Mouse (Mus musculus): ENCODE data around the gene Hpse2.

The Hpse2 gene

DNA sequence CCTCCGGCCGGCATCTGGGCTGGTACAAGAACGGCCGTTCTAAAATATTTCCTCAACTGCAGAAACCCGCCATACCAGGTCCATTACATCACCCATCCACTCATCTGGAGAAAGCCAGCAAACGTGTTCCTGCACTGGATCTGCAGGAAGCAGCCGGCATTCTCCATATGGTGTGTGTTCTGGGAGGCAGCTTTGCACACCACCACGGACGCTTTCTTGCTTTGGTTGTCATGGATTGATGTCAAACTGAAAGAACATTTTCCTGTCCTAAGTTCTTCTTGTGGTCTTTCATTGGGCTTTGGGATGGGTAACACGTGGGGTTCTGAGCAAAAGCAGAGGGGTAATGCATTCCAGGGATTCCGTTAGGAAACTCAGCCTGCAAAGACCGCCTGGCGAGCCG is 646.3 kb downstream of the Hpse2 start:
- DNase-seq (ENCODE audit: extremely low spot score, low read depth, low spot score): no peak

DNA sequence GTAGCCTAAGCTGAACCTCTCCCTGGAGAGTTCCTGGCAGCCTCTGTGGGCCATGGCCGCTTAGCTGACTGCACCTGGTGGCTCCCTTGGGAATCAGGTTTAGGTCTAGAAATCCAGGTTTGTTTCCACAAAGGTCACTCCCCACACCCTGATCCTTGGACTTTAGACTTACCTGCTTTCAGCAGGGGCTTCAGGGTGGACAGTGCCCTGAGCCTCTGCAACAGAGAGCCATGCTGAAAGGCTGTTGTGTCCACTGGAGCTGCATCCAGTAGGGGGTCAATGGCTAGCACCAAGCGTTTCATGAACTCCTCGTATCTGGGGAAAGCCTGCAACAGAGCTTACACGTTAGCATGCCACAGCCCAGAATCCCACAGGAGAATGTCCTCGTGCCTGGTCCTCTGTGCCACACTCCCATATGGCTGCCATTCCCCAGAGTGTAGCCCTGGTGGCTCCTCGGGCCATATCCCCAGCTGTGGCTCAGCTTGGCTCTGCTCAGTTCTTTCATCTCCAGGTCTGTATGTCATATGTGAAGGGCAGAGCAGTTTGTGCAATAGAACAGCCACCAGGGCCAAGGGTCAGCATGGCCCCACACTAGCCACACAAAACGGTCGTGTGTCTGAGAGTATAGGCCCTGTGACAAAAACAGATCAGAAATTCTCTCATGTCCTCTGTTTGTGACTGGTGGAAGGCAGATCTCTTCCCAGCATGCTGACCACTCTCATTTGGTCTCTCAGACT is 647.8 kb downstream of the Hpse2 start:
- no peak for DNase-seq (ENCODE audit: extremely low spot score, low read depth, low spot score)

DNA sequence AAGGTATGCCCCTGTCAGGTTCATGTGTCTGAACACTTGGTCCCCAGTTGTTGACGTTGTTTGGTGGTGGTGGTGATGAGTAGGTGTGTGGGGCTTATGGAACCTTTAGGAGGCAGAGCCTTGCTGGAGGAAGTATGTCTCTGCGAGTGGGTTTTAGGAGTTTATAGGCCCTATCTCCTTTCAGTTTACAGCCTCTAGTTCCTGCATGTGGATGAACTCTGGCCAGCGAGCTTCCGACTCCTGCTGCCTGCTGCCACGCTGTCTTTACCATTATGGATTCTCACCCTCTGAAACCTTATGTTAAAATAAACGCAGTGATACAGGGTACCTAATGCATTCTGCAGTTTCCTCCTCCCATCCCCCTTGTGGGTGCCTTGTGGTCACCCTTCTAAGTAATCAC is 648.4 kb downstream of the Hpse2 start:
- no peak for DNase-seq (ENCODE audit: extremely low spot score, low read depth, low spot score)

- DNase-seq (ENCODE audit: extremely low spot score, low read depth, low spot score): no peak
Observed at GRCm38 (mm10) chr19:42737753-42738152, 650.4 kb downstream of the Hpse2 start.
